Mouse (Mus musculus) lung, adult 2 months (tissue): ENCODE data around the gene Hhipl1.

Source experiments
- CTCF ChIP-seq: fragments of 200-500 bp; IDR thresholded peaks from 2 replicates; pipeline ENCODE4 v1.5.1; 2011; ENCODE audit warnings: mild to moderate bottlenecking, low read length, control low read depth; ENCODE audit not compliant: insufficient read depth
- POLR2A ChIP-seq: fragments of 200-500 bp; IDR thresholded peaks from 2 replicates; pipeline ENCODE4 v1.6.1; 2011; ENCODE audit warnings: low read depth, mild to moderate bottlenecking, control low read depth, low read length, borderline replicate concordance; ENCODE audit errors: extremely low read depth

DNA sequence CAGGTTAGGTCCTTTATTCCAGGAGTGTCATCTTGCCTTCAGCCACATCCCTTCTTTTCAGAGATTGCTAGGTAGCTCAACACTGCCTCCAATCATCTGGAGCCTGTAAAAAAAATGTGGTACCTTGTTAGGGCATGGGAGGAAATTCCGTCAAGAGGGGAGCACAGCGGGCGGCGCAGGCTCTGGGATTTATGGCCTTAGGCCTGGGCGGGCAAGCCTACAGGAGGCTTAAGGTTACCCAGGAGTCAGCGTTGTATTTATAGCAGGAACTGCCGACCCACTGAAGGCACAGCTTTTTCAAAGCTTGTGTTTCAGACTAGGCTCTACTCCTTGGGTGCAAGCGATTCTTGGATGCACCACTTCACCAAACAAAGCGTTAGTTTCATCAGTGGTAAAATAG is 67.5 kb downstream of the Hhipl1 start:
- TF ChIP-seq CTCF (no peak), POLR2A (no peak)
